Comparison of ENCODE assay signal across 13 mouse cellular contexts in genomic region chr5:37967914-37968375, GRCm38 (mm10).
DNase-seq lines count a peak whose midpoint lies in the region; ATAC-seq and TF ChIP-seq lines count a peak whose summit lies in the region.
"Had no signal": no experiment of that assay in that cellular context is flagged by ENCODE, and none has a peak within 500 bp of the region (broad histone marks: within the 10 kb centered on the region; RNA-seq: fewer than 3 reads in every experiment).

No protein-coding gene starts in this region.

- no peak overlapping the region for H3K9ac ChIP-seq in hindbrain, embryonic 12.5 days
- no peak overlapping the region for H3K9ac ChIP-seq in hindbrain, embryonic 14.5 days
- no peak overlapping the region for H3K9ac ChIP-seq in limb, embryonic 11.5 days (ENCODE audit: low read length)
- H3K9ac ChIP-seq: liver, embryonic 14.5 days had no signal

- peak; percentile 62 for DNase-seq in embryo, embryonic 9.5 days (ENCODE audit: extremely low spot score)
- no peak for DNase-seq in embryo, embryonic 10.5 days (ENCODE audit: low spot score)
- DNase-seq in hindbrain, embryonic 14.5 days (ENCODE audit: low spot score): no peak
- no peak for DNase-seq in limb, embryonic 11.5 days (ENCODE audit: low spot score)
- no peak for DNase-seq in cerebellum, adult 11 months
- DNase-seq in left cerebral cortex, adult 11 months (ENCODE audit: low spot score): no peak
- DNase-seq: cerebellum, postnatal 25 days had no signal

- peak overlapping the region; percentile 13 for H3K4me2 ChIP-seq in hindbrain, embryonic 12.5 days (replicated peaks)
- no peak overlapping the region for H3K4me2 ChIP-seq in hindbrain, embryonic 14.5 days (replicated peaks)
- peak overlapping the region; percentile 24; the same call in 1 of the 2 replicates for H3K4me2 ChIP-seq in limb, embryonic 11.5 days (ENCODE audit: low read depth, severe bottlenecking)

- TF ChIP-seq CTCF in E14TG2a.4 (conservative IDR thresholded peaks at IDR 0.05; ENCODE audit: low read length): no peak

- H3K36me3 ChIP-seq in hindbrain, embryonic 12.5 days: no peaks in the 10 kb centered on the region
- no peaks in the 10 kb centered on the region for H3K36me3 ChIP-seq in hindbrain, embryonic 14.5 days (replicated peaks; ENCODE audit: control insufficient read depth, insufficient read depth)
- no peaks in the 10 kb centered on the region for H3K36me3 ChIP-seq in E14TG2a.4 (ENCODE audit: insufficient read depth, low read length)
- no peaks in the 10 kb centered on the region for H3K36me3 ChIP-seq in limb, embryonic 11.5 days (ENCODE audit: control insufficient read depth, insufficient read depth, low read length)
- H3K36me3 ChIP-seq: G1E had no signal

- no peaks in the 10 kb centered on the region for H3K9me3 ChIP-seq in hindbrain, embryonic 12.5 days (replicated peaks)
- no peaks in the 10 kb centered on the region for H3K9me3 ChIP-seq in hindbrain, embryonic 14.5 days (ENCODE audit: control insufficient read depth, low read length)
- peaks cover 10% of the 10 kb centered on the region; the same call in 1 of the 2 replicates for H3K9me3 ChIP-seq in E14TG2a.4 (ENCODE audit: low read length)
- H3K9me3 ChIP-seq in limb, embryonic 11.5 days (ENCODE audit: control insufficient read depth, low read length): no peaks in the 10 kb centered on the region
- H3K9me3 ChIP-seq: G1E had no signal

- WGBS in hindbrain, embryonic 12.5 days: 9% methylated on average over 14 of the region's 14 CpGs
- 12% methylated on average over 14 of the region's 14 CpGs for WGBS in hindbrain, embryonic 14.5 days
- under 1% methylated on average over 14 of the region's 14 CpGs for WGBS in limb, embryonic 11.5 days

- no peak overlapping the region for H3K27ac ChIP-seq in hindbrain, embryonic 12.5 days
- no peak overlapping the region for H3K27ac ChIP-seq in hindbrain, embryonic 14.5 days
- peak overlapping the region; percentile 43 for H3K27ac ChIP-seq in limb, embryonic 11.5 days (replicated peaks; ENCODE audit: low read depth, low read length)
- H3K27ac ChIP-seq: layer of hippocampus, adult 2 months; liver, embryonic 14.5 days had no signal

- H3K4me3 ChIP-seq in hindbrain, embryonic 12.5 days: no peak overlapping the region
- no peak overlapping the region for H3K4me3 ChIP-seq in hindbrain, embryonic 14.5 days (replicated peaks; ENCODE audit: low read length)
- peak overlapping the region; percentile 53; the same call in 1 of the 2 replicates for H3K4me3 ChIP-seq in E14TG2a.4 (replicated peaks; ENCODE audit: low read length)
- no peak overlapping the region for H3K4me3 ChIP-seq in limb, embryonic 11.5 days (ENCODE audit: low read depth, low read length)
- H3K4me3 ChIP-seq: layer of hippocampus, adult 2 months had no signal

- no peak for ATAC-seq in hindbrain, embryonic 12.5 days (ENCODE audit: low FRiP score)
- no peak for ATAC-seq in hindbrain, embryonic 14.5 days (ENCODE audit: low FRiP score)
- peak; percentile 15; the same call in 1 of the 2 replicates for ATAC-seq in limb, embryonic 11.5 days (ENCODE audit: insufficient number of reproducible peaks, low FRiP score, low TSS enrichment, low read depth)
- ATAC-seq: activated CD4-positive, CD25-positive, alpha-beta regulatory T cell, adult 4 months had no signal

- peaks cover 8% of the 10 kb centered on the region; the same call in 1 of the 2 replicates for H3K4me1 ChIP-seq in hindbrain, embryonic 12.5 days
- H3K4me1 ChIP-seq in hindbrain, embryonic 14.5 days (replicated peaks; ENCODE audit: control insufficient read depth, insufficient read depth, low read length): 0 out of 2 replicates have a peak, but pooled peaks cover 3% of the 10 kb centered on the region
- peaks cover 71% of the 10 kb centered on the region for H3K4me1 ChIP-seq in E14TG2a.4 (replicated peaks; ENCODE audit: low read depth, low read length)
- peaks cover 31% of the 10 kb centered on the region for H3K4me1 ChIP-seq in limb, embryonic 11.5 days (ENCODE audit: control insufficient read depth, insufficient read depth, low read length)

- H3K27me3 ChIP-seq in hindbrain, embryonic 12.5 days: peaks cover 54% of the 10 kb centered on the region
- H3K27me3 ChIP-seq in hindbrain, embryonic 14.5 days (ENCODE audit: control insufficient read depth, insufficient read depth, low read length): peaks cover 45% of the 10 kb centered on the region
- peaks cover 47% of the 10 kb centered on the region for H3K27me3 ChIP-seq in E14TG2a.4 (ENCODE audit: insufficient read depth, low read length)
- peaks cover 6% of the 10 kb centered on the region; the same call in 1 of the 2 replicates for H3K27me3 ChIP-seq in limb, embryonic 11.5 days (ENCODE audit: control insufficient read depth, insufficient read depth, low read length)
